Mouse (Mus musculus) stomach, postnatal 0 days (tissue): Measurements from ENCODE around the gene Slco3a1. TPM values are rescaled to one million over a fixed set of nuclear protein-coding genes. Genes with fewer than 3 reads are reported as not detected.

ENCODE experiments used
- ATAC-seq: fragments of 200-750 bp; cut with Nextera tagmentation; 2 replicates; pipeline ENCODE4 v1.8.0; 2017; ENCODE audit not compliant: low FRiP score, low TSS enrichment
- DNase-seq: peaks from one replicate; pipeline ENCODE4 v3.0.0-alpha.2; 2016; ENCODE audit warnings: low spot score
- H3K27ac ChIP-seq: fragments of 300-500 bp; sonication (generic); replicated peaks from 2 replicates; pipeline ENCODE4 v1.5.1; 2014; ENCODE audit warnings: mild to moderate bottlenecking, control low read depth
- H3K27me3 ChIP-seq: fragments of 300-500 bp; sonication (generic); 2 replicates; pipeline ENCODE4 v1.6.1; 2014; ENCODE audit warnings: low read length; ENCODE audit not compliant: control insufficient read depth, insufficient read depth
- H3K36me3 ChIP-seq: fragments of 300-500 bp; sonication (generic); 2 replicates; pipeline ENCODE4 v1.6.1; 2014; ENCODE audit warnings: low read length, mixed read lengths; ENCODE audit not compliant: control insufficient read depth, insufficient read depth
- H3K4me1 ChIP-seq: fragments of 300-500 bp; sonication (generic); replicated peaks from 2 replicates; pipeline ENCODE4 v1.6.1; 2014; ENCODE audit warnings: antibody characterized with exemption; ENCODE audit not compliant: control insufficient read depth, insufficient read depth
- H3K4me2 ChIP-seq: fragments of 300-500 bp; sonication (generic); replicated peaks from 2 replicates; pipeline ENCODE4 v1.6.1; 2014; ENCODE audit warnings: low read depth, mild to moderate bottlenecking, control low read depth, moderate library complexity
- H3K4me3 ChIP-seq: fragments of 300-500 bp; sonication (generic); 2 replicates; pipeline ENCODE4 v1.5.1; 2014; ENCODE audit warnings: low read depth, low read length, control low read depth
- H3K9ac ChIP-seq: fragments of 300-500 bp; sonication (generic); 2 replicates; pipeline ENCODE4 v1.6.1; 2014; ENCODE audit warnings: mild to moderate bottlenecking, low read length, control low read depth, mixed read lengths
- H3K9me3 ChIP-seq: fragments of 300-500 bp; sonication (generic); 2 replicates; pipeline ENCODE4 v1.6.1; 2016; ENCODE audit warnings: low read length; ENCODE audit not compliant: control insufficient read depth
- CTCF ChIP-seq: IDR thresholded peaks from 2 replicates; pipeline ENCODE4 v1.5.1; 2016; ENCODE audit warnings: antibody characterized with exemption, low read depth, mild to moderate bottlenecking, moderate library complexity
- EP300 ChIP-seq: optimal IDR thresholded peaks from 2 replicates; pipeline ENCODE3; 2016; ENCODE audit warnings: antibody characterized with exemption
- WGBS: fragments of 180-500 bp; shearing (Covaris S2); extraction: QIAGEN DNeasy Blood & Tissue Kit; methylation state at CpG from one replicate; pipeline ENCODE4 v1.1.7; 2014; 5-methylcytosine and 5-hydroxymethylcytosine counted together
- polyA plus RNA-seq: library from polyadenylated mRNA; unstranded; fragments of >200 nt; fragmentation: Nextera tagmentation; extraction: Ambion mirVana; gene quantifications from 2 replicates; pipeline ENCODE4 v1.2.1, GENCODE M21; 2015

The Slco3a1 gene
- polyA plus RNA-seq, 1 experiment from 2014 or later = 9.1 TPM

DNA sequence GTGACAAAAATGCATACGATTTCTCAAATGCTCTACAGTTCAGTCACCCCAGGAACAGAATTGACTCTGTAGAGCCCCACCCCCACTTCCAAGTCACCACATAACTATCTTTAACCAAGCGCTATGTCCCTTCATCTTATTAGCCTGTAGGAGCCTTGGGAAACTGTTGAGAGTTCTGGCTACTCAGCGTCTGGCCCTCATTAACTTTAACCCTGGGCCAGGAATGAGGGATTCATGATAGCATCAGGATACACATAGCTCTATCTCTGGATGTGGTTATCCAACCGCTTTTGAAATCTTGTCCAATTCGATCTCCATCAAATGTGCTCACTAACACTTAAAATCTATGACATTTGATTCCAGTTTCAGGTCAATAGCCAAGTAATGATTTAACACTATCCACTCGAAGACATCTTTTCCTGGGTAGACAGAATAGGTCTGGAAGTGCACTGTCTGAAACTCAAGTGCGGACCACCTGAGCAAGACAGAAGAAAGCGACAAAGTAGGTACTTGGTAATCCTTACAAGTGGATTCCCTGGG is 1.4 kb downstream of the Slco3a1 start:
- 71% methylated on average over 8 of the region's 8 CpGs for WGBS

DNA sequence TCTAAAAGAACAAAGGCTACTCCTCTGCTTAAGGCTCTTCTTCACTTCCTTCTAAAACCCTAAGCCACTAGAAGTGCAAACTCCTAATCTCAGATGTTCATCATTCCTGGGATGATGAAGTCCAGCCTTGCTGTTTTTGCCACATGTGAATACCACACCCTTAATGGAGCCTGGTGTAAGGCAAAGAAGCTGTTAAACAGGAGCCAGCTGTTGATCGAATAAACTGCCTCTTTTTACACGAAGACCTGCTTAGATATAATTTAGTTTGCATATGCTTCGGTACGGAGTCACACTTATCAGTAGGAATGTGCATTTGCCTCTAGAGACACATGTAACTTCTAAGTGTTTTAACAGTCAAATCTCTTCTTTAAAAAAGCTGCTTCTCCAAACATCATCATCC is 2.0 kb downstream of the Slco3a1 start:
- H3K9me3 ChIP-seq = no peaks in the 10 kb centered on the region
- no peak overlapping the region for H3K4me3 ChIP-seq
- no peak for DNase-seq
- WGBS = 48% methylated on average over 4 of the region's 4 CpGs
- no peaks in the 10 kb centered on the region for H3K36me3 ChIP-seq
- H3K4me2 ChIP-seq = 0 out of 2 replicates have a peak overlapping the region, but pooled peaks have one; percentile 20
- no peak overlapping the region for H3K27ac ChIP-seq
- peaks cover 2% of the 10 kb centered on the region; the same call in 1 of the 2 replicates for H3K4me1 ChIP-seq
- TF ChIP-seq CTCF (no peak), EP300 (no peak)
- H3K27me3 ChIP-seq = no peaks in the 10 kb centered on the region
- ATAC-seq = no peak
- H3K9ac ChIP-seq = no peak overlapping the region

More for the DNA sequence above, 1.4 kb downstream of the Slco3a1 start:
- Histone ChIP-seq H3K4me1 (peaks cover 2% of the 10 kb centered on the region; the same call in 1 of the 2 replicates), H3K9me3 (no peaks in the 10 kb centered on the region), H3K27ac (no peak overlapping the region), H3K4me2 (peak overlapping the region; percentile 98), H3K4me3 (peak overlapping the region; percentile 79), H3K36me3 (no peaks in the 10 kb centered on the region), H3K27me3 (no peaks in the 10 kb centered on the region), H3K9ac (no peak overlapping the region)
- no peak for DNase-seq
- no peak for ATAC-seq
- TF ChIP-seq EP300 (no peak), CTCF (no peak)

DNA sequence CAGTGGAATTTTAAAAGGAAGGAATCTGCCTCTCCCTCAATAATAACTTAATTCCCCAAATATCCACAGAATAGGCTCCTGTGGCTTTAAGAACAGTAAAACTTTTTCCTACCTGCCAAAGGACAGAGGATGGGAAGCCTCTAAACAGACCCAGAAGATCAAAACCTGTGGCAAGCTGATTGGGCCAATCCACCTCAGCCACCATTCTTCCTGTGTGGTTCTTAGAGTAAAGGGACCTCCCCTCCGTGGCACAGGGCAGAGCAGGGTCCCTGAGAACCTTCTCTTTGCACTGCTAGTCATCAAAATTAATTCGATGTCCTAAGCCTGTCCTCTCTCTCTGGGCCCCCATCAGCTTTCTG is 2.6 kb downstream of the Slco3a1 start:
- TF ChIP-seq EP300 = no peak
- no peak for TF ChIP-seq CTCF
- Histone ChIP-seq H3K27me3 (no peaks in the 10 kb centered on the region), H3K4me3 (no peak overlapping the region), H3K36me3 (no peaks in the 10 kb centered on the region), H3K9me3 (no peaks in the 10 kb centered on the region), H3K9ac (no peak overlapping the region), H3K27ac (no peak overlapping the region), H3K4me2 (0 out of 2 replicates have a peak overlapping the region, but pooled peaks have one; percentile 20), H3K4me1 (peaks cover 2% of the 10 kb centered on the region; the same call in 1 of the 2 replicates)
- DNase-seq (no peak), ATAC-seq (no peak)
- WGBS = 74% methylated on average over 2 of the region's 2 CpGs

DNA sequence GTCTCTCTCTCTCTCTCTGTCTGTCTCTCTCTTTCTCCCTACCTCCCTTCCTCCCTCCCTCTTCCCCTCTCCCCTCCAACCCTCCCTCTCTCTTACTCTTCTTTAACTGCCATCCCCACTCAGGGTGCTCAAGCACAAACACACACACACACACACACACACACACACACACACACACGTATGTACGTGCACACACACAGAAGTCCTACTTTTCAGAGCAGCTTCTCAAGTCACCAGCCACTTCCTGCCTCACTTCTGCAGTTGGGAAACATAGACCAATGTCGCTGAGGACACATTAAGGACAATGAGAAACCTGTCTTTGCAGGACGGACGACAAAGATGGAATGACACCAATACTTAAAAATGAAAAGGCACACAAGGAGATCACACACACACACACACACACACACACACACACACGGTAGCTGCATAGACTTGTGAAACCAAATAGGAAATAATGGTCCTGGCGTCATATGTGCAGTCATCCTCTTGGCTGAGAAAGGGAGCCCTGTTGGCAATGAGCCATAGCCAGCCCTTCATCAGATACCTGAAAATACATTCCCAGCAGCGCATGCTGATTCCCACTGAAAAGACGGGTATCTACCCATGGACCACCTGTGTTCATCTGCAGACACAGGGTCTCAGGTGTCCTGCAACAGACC is 3.1 kb downstream of the Slco3a1 start:
- TF ChIP-seq CTCF (no peak), EP300 (no peak)
- DNase-seq = no peak
- H3K36me3 ChIP-seq = no peaks in the 10 kb centered on the region
- no peaks in the 10 kb centered on the region for H3K9me3 ChIP-seq
- no peak overlapping the region for H3K9ac ChIP-seq
- H3K4me1 ChIP-seq = peaks cover 2% of the 10 kb centered on the region; the same call in 1 of the 2 replicates
- no peak for ATAC-seq
- WGBS = 79% methylated on average over 9 of the region's 9 CpGs
- no peak overlapping the region for H3K4me2 ChIP-seq
- H3K27me3 ChIP-seq = no peaks in the 10 kb centered on the region
- H3K27ac ChIP-seq = no peak overlapping the region
- no peak overlapping the region for H3K4me3 ChIP-seq

DNA sequence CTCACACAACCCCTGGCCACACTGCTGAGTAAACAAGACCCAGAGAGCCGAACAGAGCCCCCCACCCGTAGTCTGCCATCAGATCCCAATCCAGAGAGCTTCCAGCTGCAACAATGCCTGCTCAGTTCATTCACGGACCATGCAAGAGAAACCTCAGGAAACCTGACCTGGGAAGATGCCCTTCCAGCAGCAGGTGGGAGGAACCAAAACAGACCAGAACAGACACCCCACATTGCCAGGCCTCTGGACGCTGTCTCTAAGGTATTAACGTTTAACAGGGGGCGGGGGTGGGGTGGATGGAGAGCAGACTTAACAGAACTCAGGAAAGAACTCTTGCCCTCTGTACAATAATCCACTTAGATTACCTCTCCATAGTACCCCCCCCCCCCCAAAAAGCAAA is 4.9 kb downstream of the Slco3a1 start:
- no peaks in the 10 kb centered on the region for H3K36me3 ChIP-seq
- no peak overlapping the region for H3K9ac ChIP-seq
- no peaks in the 10 kb centered on the region for H3K9me3 ChIP-seq
- no peaks in the 10 kb centered on the region for H3K4me1 ChIP-seq
- TF ChIP-seq EP300 = no peak
- TF ChIP-seq CTCF = no peak
- no peak for DNase-seq
- no peak overlapping the region for H3K4me2 ChIP-seq
- WGBS = 38% methylated on average over 6 of the region's 6 CpGs
- H3K27ac ChIP-seq = no peak overlapping the region
- H3K27me3 ChIP-seq = no peaks in the 10 kb centered on the region
- ATAC-seq = no peak
- H3K4me3 ChIP-seq = no peak overlapping the region

DNA sequence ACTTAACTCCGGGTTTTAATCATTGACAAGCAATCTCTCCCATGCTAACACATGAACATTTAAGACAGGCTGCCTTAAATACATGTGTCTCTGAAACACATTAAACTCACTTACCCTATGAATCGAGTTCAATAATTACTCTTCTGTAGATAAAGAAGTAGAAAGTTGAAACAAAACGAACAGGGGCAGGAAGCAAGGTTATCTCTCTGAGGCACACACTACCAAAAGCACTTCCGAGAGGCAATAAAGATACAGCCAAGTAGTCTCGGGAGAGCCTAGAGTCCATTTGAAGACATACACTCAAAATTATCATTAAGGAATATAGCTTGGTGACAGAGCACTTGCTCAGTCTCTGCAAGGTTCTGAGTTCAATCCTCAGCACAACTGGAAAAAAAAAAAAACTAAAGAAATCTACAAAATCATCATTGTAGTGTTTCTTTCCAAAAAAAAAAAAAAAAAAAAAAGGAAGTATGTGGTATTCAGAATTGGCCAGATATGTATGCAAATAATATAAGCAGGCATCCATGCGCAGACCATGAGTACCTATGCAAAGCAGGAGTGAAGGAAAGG is 5.5 kb downstream of the Slco3a1 start:
- TF ChIP-seq EP300 (no peak), CTCF (no peak)
- no peak overlapping the region for H3K4me3 ChIP-seq
- WGBS = 56% methylated on average over 6 of the region's 6 CpGs
- H3K4me1 ChIP-seq = no peaks in the 10 kb centered on the region
- H3K27me3 ChIP-seq = no peaks in the 10 kb centered on the region
- ATAC-seq (no peak), DNase-seq (no peak)
- H3K9me3 ChIP-seq = no peaks in the 10 kb centered on the region
- H3K9ac ChIP-seq = no peak overlapping the region
- no peaks in the 10 kb centered on the region for H3K36me3 ChIP-seq
- no peak overlapping the region for H3K4me2 ChIP-seq
- H3K27ac ChIP-seq = no peak overlapping the region
